Mouse (Mus musculus): Measurements from ENCODE around the gene Tekt3. TPM values are rescaled to one million over a fixed set of nuclear protein-coding genes. Genes with fewer than 3 reads are reported as not detected.

Gene Tekt3
- not detected in 2 replicates for total RNA-seq (2017)

GRCm38 (mm10) chr11:63061446-63061845 lies at the start of gene Tekt3:
Tekt3 (plus strand) TSS chr11:63061654.
- ATAC-seq (replicated peaks in 1 of 2; ENCODE audit: insufficient read depth in 1 of 2, low FRiP score in 2 of 2, low TSS enrichment in 1 of 2, low read depth in 1 of 2, poor library complexity in 2 of 2, severe bottlenecking in 2 of 2): no peak

GRCm38 (mm10) chr11:63017327-63018082 lies 43.9 kb upstream of the Tekt3 start:
- ATAC-seq (replicated peaks in 1 of 2; ENCODE audit: insufficient read depth in 1 of 2, low FRiP score in 2 of 2, low TSS enrichment in 1 of 2, low read depth in 1 of 2, poor library complexity in 2 of 2, severe bottlenecking in 2 of 2): no peak

GRCm38 (mm10) chr11:63018083-63018622 lies 43.3 kb upstream of the Tekt3 start:
- no peak for ATAC-seq (replicated peaks in 1 of 2; ENCODE audit: insufficient read depth in 1 of 2, low FRiP score in 2 of 2, low TSS enrichment in 1 of 2, low read depth in 1 of 2, poor library complexity in 2 of 2, severe bottlenecking in 2 of 2)

- peak; percentile 67 to 69 for ATAC-seq (replicated peaks in 1 of 2; ENCODE audit: insufficient read depth in 1 of 2, low FRiP score in 2 of 2, low TSS enrichment in 1 of 2, low read depth in 1 of 2, poor library complexity in 2 of 2, severe bottlenecking in 2 of 2)
Observed at GRCm38 (mm10) chr11:63020633-63021032, 40.8 kb upstream of the Tekt3 start.

GRCm38 (mm10) chr11:63021141-63021806 lies 40.2 kb upstream of the Tekt3 start:
- ATAC-seq (replicated peaks in 1 of 2; ENCODE audit: insufficient read depth in 1 of 2, low FRiP score in 2 of 2, low TSS enrichment in 1 of 2, low read depth in 1 of 2, poor library complexity in 2 of 2, severe bottlenecking in 2 of 2): no peak

- no peak for ATAC-seq (replicated peaks in 1 of 2; ENCODE audit: insufficient read depth in 1 of 2, low FRiP score in 2 of 2, low TSS enrichment in 1 of 2, low read depth in 1 of 2, poor library complexity in 2 of 2, severe bottlenecking in 2 of 2)
Observed at GRCm38 (mm10) chr11:63023461-63023860, 38.0 kb upstream of the Tekt3 start.

- ATAC-seq (replicated peaks in 1 of 2; ENCODE audit: insufficient read depth in 1 of 2, low FRiP score in 2 of 2, low TSS enrichment in 1 of 2, low read depth in 1 of 2, poor library complexity in 2 of 2, severe bottlenecking in 2 of 2): no peak
Observed at GRCm38 (mm10) chr11:63024136-63024535, 37.3 kb upstream of the Tekt3 start.

GRCm38 (mm10) chr11:63025476-63025875 lies 36.0 kb upstream of the Tekt3 start:
- no peak for ATAC-seq (replicated peaks in 1 of 2; ENCODE audit: insufficient read depth in 1 of 2, low FRiP score in 2 of 2, low TSS enrichment in 1 of 2, low read depth in 1 of 2, poor library complexity in 2 of 2, severe bottlenecking in 2 of 2)

- no peak for ATAC-seq (replicated peaks in 1 of 2; ENCODE audit: insufficient read depth in 1 of 2, low FRiP score in 2 of 2, low TSS enrichment in 1 of 2, low read depth in 1 of 2, poor library complexity in 2 of 2, severe bottlenecking in 2 of 2)
Observed at GRCm38 (mm10) chr11:63026651-63027141, 34.8 kb upstream of the Tekt3 start.

- ATAC-seq (replicated peaks in 1 of 2; ENCODE audit: insufficient read depth in 1 of 2, low FRiP score in 2 of 2, low TSS enrichment in 1 of 2, low read depth in 1 of 2, poor library complexity in 2 of 2, severe bottlenecking in 2 of 2): no peak
Observed at GRCm38 (mm10) chr11:63028131-63028530, 33.3 kb upstream of the Tekt3 start.

GRCm38 (mm10) chr11:63029148-63029714 lies 32.2 kb upstream of the Tekt3 start:
- ATAC-seq (replicated peaks in 1 of 2; ENCODE audit: insufficient read depth in 1 of 2, low FRiP score in 2 of 2, low TSS enrichment in 1 of 2, low read depth in 1 of 2, poor library complexity in 2 of 2, severe bottlenecking in 2 of 2): no peak

GRCm38 (mm10) chr11:63029721-63030120 lies 31.7 kb upstream of the Tekt3 start:
- no peak for ATAC-seq (replicated peaks in 1 of 2; ENCODE audit: insufficient read depth in 1 of 2, low FRiP score in 2 of 2, low TSS enrichment in 1 of 2, low read depth in 1 of 2, poor library complexity in 2 of 2, severe bottlenecking in 2 of 2)

- ATAC-seq (replicated peaks in 1 of 2; ENCODE audit: insufficient read depth in 1 of 2, low FRiP score in 2 of 2, low TSS enrichment in 1 of 2, low read depth in 1 of 2, poor library complexity in 2 of 2, severe bottlenecking in 2 of 2): no peak
Observed at GRCm38 (mm10) chr11:63035420-63036211, 25.8 kb upstream of the Tekt3 start.

- no peak for ATAC-seq (replicated peaks in 1 of 2; ENCODE audit: insufficient read depth in 1 of 2, low FRiP score in 2 of 2, low TSS enrichment in 1 of 2, low read depth in 1 of 2, poor library complexity in 2 of 2, severe bottlenecking in 2 of 2)
Observed at GRCm38 (mm10) chr11:63040002-63040661, 21.3 kb upstream of the Tekt3 start.

GRCm38 (mm10) chr11:63045771-63046170 lies 15.7 kb upstream of the Tekt3 start:
- no peak for ATAC-seq (replicated peaks in 1 of 2; ENCODE audit: insufficient read depth in 1 of 2, low FRiP score in 2 of 2, low TSS enrichment in 1 of 2, low read depth in 1 of 2, poor library complexity in 2 of 2, severe bottlenecking in 2 of 2)

GRCm38 (mm10) chr11:63046380-63046779 lies 15.1 kb upstream of the Tekt3 start:
- ATAC-seq (replicated peaks in 1 of 2; ENCODE audit: insufficient read depth in 1 of 2, low FRiP score in 2 of 2, low TSS enrichment in 1 of 2, low read depth in 1 of 2, poor library complexity in 2 of 2, severe bottlenecking in 2 of 2): peak; percentile 91 to 97

- no peak for ATAC-seq (replicated peaks in 1 of 2; ENCODE audit: insufficient read depth in 1 of 2, low FRiP score in 2 of 2, low TSS enrichment in 1 of 2, low read depth in 1 of 2, poor library complexity in 2 of 2, severe bottlenecking in 2 of 2)
Observed at GRCm38 (mm10) chr11:63050362-63050932, 11.0 kb upstream of the Tekt3 start.
